Mouse (Mus musculus): ENCODE measurements around the gene Eif1. TPM values are rescaled to one million over a fixed set of nuclear protein-coding genes. Genes with fewer than 3 reads are reported as not detected.
"Not testable (repeated sequence)": the region's sequence is repeated elsewhere in the genome, so short reads cannot be mapped to it uniquely, and the experiment has no call there.

The Eif1 gene
- polyA plus RNA-seq, 2 experiments, result 191 to 1,798 TPM

DNA sequence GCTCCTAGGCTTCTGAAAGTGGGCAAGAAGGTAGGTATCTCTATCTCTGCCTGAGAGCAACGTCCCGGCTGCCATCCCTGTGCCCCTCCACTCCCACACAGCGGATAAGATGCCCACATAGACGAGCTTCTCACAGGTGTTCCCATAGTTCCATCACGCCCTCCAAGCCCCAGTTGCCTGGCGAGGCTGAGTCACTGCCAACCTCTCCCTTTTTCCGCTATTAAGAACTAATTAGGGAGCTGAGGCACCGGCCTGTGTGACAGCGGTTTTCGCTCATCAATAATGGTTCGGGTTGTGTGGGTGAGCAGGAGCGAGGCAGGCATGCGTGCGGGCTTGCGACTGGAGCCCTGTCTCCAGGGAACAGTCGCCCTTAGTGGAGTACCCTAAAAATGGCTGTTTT, 10.6 kb downstream of the Eif1 start:
- no peak overlapping the region for H3K4me3 ChIP-seq (ENCODE audit: insufficient read depth in 1 of 2, low read depth in 2 of 2, low read length in 2 of 2)
- H3K27me3 ChIP-seq (ENCODE audit: control insufficient read depth, insufficient read depth, low read length), result no peaks in the 10 kb centered on the region
- no peaks in the 10 kb centered on the region for H3K9me3 ChIP-seq (ENCODE audit: control insufficient read depth, low read length)
- no peak overlapping the region for H3K4me2 ChIP-seq (ENCODE audit: low read depth)
- DNase-seq (ENCODE audit: low read depth in 3 of 3, low spot score in 3 of 3) (no peak), ATAC-seq (ENCODE audit: insufficient read depth) (no peak)
- 58% methylated on average over 16 of the region's 16 CpGs for WGBS (ENCODE audit: insufficient replicate concordance)
- no peak for TF ChIP-seq CTCF (IDR thresholded peaks at IDR 0.05; ENCODE audit: low read depth)
- H3K4me1 ChIP-seq (replicated peaks; ENCODE audit: control insufficient read depth in 2 of 2, insufficient read depth in 2 of 2, low read length in 1 of 2), result no peaks in the 10 kb centered on the region
- H3K9ac ChIP-seq (replicated peaks), result no peak overlapping the region
- no peak overlapping the region for H3K27ac ChIP-seq
- no peaks in the 10 kb centered on the region for H3K36me3 ChIP-seq (replicated peaks; ENCODE audit: control insufficient read depth, insufficient read depth, low read depth)

- H3K27ac ChIP-seq; H3K36me3 ChIP-seq (replicated peaks; ENCODE audit: control insufficient read depth, insufficient read depth, low read depth); H3K4me1 ChIP-seq (replicated peaks; ENCODE audit: control insufficient read depth in 2 of 2, insufficient read depth in 2 of 2, low read length in 1 of 2); H3K9me3 ChIP-seq (ENCODE audit: control insufficient read depth, low read length); H3K4me2 ChIP-seq (ENCODE audit: low read depth); DNase-seq (ENCODE audit: low read depth in 3 of 3, low spot score in 3 of 3); ATAC-seq (ENCODE audit: insufficient read depth); H3K9ac ChIP-seq (replicated peaks); H3K4me3 ChIP-seq (ENCODE audit: insufficient read depth in 1 of 2, low read depth in 2 of 2, low read length in 2 of 2); H3K27me3 ChIP-seq (ENCODE audit: control insufficient read depth, insufficient read depth, low read length): not testable (repeated sequence)
- 48% methylated on average over 8 of the region's 8 CpGs for WGBS (ENCODE audit: insufficient replicate concordance)
Observed at GRCm38 (mm10) chr11:100330816-100331375, 11.2 kb downstream of the Eif1 start.

DNA sequence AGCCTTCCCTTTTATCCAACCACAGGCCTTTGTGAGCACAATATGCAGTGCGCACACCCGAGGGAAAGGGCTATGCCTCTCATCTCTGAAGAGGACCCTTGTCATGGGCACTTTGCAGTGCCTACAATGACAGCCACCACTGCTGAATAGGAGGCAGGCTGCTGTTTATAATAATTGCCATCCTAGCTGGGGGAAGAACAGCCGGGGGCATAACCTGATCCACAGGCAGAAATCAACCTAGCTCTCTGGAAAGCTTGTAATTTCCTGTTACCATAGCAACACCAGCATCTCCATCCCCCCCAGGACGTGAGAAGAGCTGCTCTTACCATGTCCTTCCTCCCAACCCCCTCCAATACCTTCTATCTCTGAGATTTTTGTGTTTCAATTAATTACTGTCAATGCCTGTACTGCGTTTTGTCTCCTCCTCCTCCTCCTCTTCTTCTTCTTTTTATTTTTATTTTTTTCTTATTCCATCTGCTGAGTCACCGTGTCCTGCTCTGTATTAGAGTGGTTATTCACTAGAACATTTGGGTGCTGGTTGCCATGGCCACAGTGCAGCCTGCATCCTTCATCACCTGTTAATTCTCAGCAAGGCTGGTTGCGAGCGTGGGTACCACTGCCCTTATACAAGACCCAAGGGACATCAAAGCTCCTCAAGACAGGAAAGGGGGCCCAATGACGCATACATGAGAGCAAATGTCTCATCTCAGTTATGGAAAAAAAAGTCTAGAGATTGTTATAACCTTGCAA, 13.3 kb downstream of the Eif1 start:
- ATAC-seq (ENCODE audit: insufficient read depth) (no peak), DNase-seq (ENCODE audit: low read depth in 3 of 3, low spot score in 3 of 3) (no peak)
- no peak overlapping the region for H3K4me2 ChIP-seq (ENCODE audit: low read depth)
- no peaks in the 10 kb centered on the region for H3K4me1 ChIP-seq (replicated peaks; ENCODE audit: control insufficient read depth in 2 of 2, insufficient read depth in 2 of 2, low read length in 1 of 2)
- H3K36me3 ChIP-seq (replicated peaks; ENCODE audit: control insufficient read depth, insufficient read depth, low read depth), result no peaks in the 10 kb centered on the region
- TF ChIP-seq EP300 (IDR thresholded peaks at IDR 0.05; ENCODE audit: low read depth), result no peak
- no peak for TF ChIP-seq CTCF (IDR thresholded peaks at IDR 0.05; ENCODE audit: low read depth)
- H3K27ac ChIP-seq, result no peak overlapping the region
- no peaks in the 10 kb centered on the region for H3K27me3 ChIP-seq (ENCODE audit: control insufficient read depth, insufficient read depth, low read length)
- H3K9me3 ChIP-seq (ENCODE audit: control insufficient read depth, low read length), result no peaks in the 10 kb centered on the region
- H3K4me3 ChIP-seq (ENCODE audit: insufficient read depth in 1 of 2, low read depth in 2 of 2, low read length in 2 of 2), result no peak overlapping the region
- H3K9ac ChIP-seq (replicated peaks), result no peak overlapping the region
- 57% methylated on average over 9 of the region's 9 CpGs for WGBS (ENCODE audit: insufficient replicate concordance)

DNA sequence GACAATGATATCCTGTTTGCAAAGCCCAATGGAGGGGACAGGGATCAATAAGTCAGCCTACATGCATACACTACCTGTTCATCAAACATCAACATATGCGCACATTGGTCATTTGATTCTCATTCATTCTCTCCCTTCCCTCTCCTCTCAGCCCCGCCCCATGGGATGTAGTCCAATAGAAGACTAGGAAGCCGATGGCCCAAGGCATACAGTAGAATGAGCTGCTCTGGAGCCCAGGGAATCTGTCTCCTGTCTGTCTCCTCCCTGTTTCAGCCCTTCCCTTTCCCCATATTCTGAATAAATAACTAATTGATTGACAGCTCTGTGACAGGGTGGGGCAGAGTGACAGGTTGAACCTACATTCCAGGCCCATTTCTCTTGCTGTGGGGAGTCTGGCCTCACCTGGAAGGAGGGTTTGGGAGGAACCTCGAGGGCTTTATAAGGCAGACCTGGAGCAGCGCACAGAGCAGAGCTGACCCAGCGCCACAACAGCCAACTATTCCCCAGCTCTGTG, 14.3 kb downstream of the Eif1 start, which contains the start of gene Gast:
Gast (plus strand) TSS at position 464 of the 514 bp plus-strand sequence.
- H3K27me3 ChIP-seq (ENCODE audit: control insufficient read depth, insufficient read depth, low read length), result no peaks in the 10 kb centered on the region
- no peak for ATAC-seq (ENCODE audit: insufficient read depth)
- no peak within 1 kb of the TSS for H3K27ac ChIP-seq
- H3K4me2 ChIP-seq (ENCODE audit: low read depth), result no peak within 1 kb of the TSS
- H3K36me3 ChIP-seq (replicated peaks; ENCODE audit: control insufficient read depth, insufficient read depth, low read depth), result no peaks in the 10 kb centered on the region
- H3K9me3 ChIP-seq (ENCODE audit: control insufficient read depth, low read length), result no peaks in the 10 kb centered on the region
- no peaks in the 10 kb centered on the region for H3K4me1 ChIP-seq (replicated peaks; ENCODE audit: control insufficient read depth in 2 of 2, insufficient read depth in 2 of 2, low read length in 1 of 2)
- 59% methylated on average over 6 of the region's 6 CpGs for WGBS (ENCODE audit: insufficient replicate concordance)
- no peak within 1 kb of the TSS for H3K9ac ChIP-seq (replicated peaks)
- no peak within 1 kb of the TSS for H3K4me3 ChIP-seq (ENCODE audit: insufficient read depth in 1 of 2, low read depth in 2 of 2, low read length in 2 of 2)
- DNase-seq (ENCODE audit: low read depth in 3 of 3, low spot score in 3 of 3), result no peak
- TF ChIP-seq EP300 (IDR thresholded peaks at IDR 0.05; ENCODE audit: low read depth) (no peak), CTCF (IDR thresholded peaks at IDR 0.05; ENCODE audit: low read depth) (no peak)

- TF ChIP-seq CTCF (IDR thresholded peaks at IDR 0.05; ENCODE audit: low read depth) (no peak), EP300 (IDR thresholded peaks at IDR 0.05; ENCODE audit: low read depth) (no peak)
- ATAC-seq (ENCODE audit: insufficient read depth), result no peak
- WGBS (ENCODE audit: insufficient replicate concordance), result 64% methylated on average over 3 of the region's 3 CpGs
- H3K9me3 ChIP-seq (ENCODE audit: control insufficient read depth, low read length), result no peaks in the 10 kb centered on the region
- no peak overlapping the region for H3K9ac ChIP-seq (replicated peaks)
- H3K36me3 ChIP-seq (replicated peaks; ENCODE audit: control insufficient read depth, insufficient read depth, low read depth), result no peaks in the 10 kb centered on the region
- no peaks in the 10 kb centered on the region for H3K27me3 ChIP-seq (ENCODE audit: control insufficient read depth, insufficient read depth, low read length)
- H3K4me3 ChIP-seq (ENCODE audit: insufficient read depth in 1 of 2, low read depth in 2 of 2, low read length in 2 of 2), result no peak overlapping the region
- no peaks in the 10 kb centered on the region for H3K4me1 ChIP-seq (replicated peaks; ENCODE audit: control insufficient read depth in 2 of 2, insufficient read depth in 2 of 2, low read length in 1 of 2)
- no peak overlapping the region for H3K4me2 ChIP-seq (ENCODE audit: low read depth)
- no peak for DNase-seq (ENCODE audit: low read depth in 3 of 3, low spot score in 3 of 3)
- H3K27ac ChIP-seq, result no peak overlapping the region
Observed at GRCm38 (mm10) chr11:100335731-100336130, 16.0 kb downstream of the Eif1 start.

Data from liver, embryonic 14.5 days (tissue).